Mouse (Mus musculus) spleen, adult 2 months (tissue): Measurements from ENCODE around the gene Rapgef2. TPM values are rescaled to one million over a fixed set of nuclear protein-coding genes. Genes with fewer than 3 reads are reported as not detected.

Experiments
- DNase-seq, 2 experiments: peaks; one replicate each; pipeline versions ENCODE4 v3.0.0 to v3.0.0-alpha.2; 2012 to 2021; ENCODE audit warnings: low spot score in 2 of 2, low read depth in 1 of 2
- H3K27ac ChIP-seq: fragments of 200-500 bp; 2 replicates; pipeline ENCODE4 v1.5.1; 2012; ENCODE audit warnings: low read length, inconsistent platforms; ENCODE audit not compliant: insufficient read depth
- H3K27me3 ChIP-seq: fragments of 200-500 bp; 2 replicates; pipeline ENCODE4 v1.6.1; 2012; ENCODE audit warnings: mild to moderate bottlenecking, moderate library complexity, low read length, inconsistent platforms; ENCODE audit not compliant: control insufficient read depth, insufficient read depth
- H3K36me3 ChIP-seq: fragments of 200-500 bp; 2 replicates; pipeline ENCODE4 v1.6.1; 2012; ENCODE audit warnings: mild to moderate bottlenecking, low read length, inconsistent platforms; ENCODE audit not compliant: control insufficient read depth, insufficient read depth
- H3K4me1 ChIP-seq: fragments of 200-500 bp; 2 replicates; pipeline ENCODE4 v1.6.1; 2011; ENCODE audit warnings: inconsistent platforms; ENCODE audit not compliant: control insufficient read depth, insufficient read depth, insufficient read length
- H3K4me3 ChIP-seq: fragments of 200-500 bp; 2 replicates; pipeline ENCODE4 v1.5.1; 2011; ENCODE audit warnings: mild to moderate bottlenecking, inconsistent platforms; ENCODE audit not compliant: insufficient read depth, insufficient read length; ENCODE audit errors: extremely low read depth
- CTCF ChIP-seq: fragments of 200-500 bp; IDR thresholded peaks from 2 replicates; pipeline ENCODE4 v1.5.1; 2011; ENCODE audit warnings: mild to moderate bottlenecking, inconsistent platforms; ENCODE audit not compliant: insufficient read depth, insufficient read length, insufficient replicate concordance; ENCODE audit errors: extremely low read depth
- POLR2A ChIP-seq: fragments of 200-500 bp; IDR thresholded peaks from 2 replicates; pipeline ENCODE4 v1.6.1; 2011; ENCODE audit warnings: low read depth, low read length, inconsistent platforms
- WGBS: fragments of 180-500 bp; shearing (Covaris S2); methylation state at CpG from one replicate; pipeline ENCODE4 v1.1.7; 2018; 5-methylcytosine and 5-hydroxymethylcytosine counted together
- polyA plus RNA-seq: library from polyadenylated mRNA; depleted of rRNA; stranded (reverse); fragments of >200 nt; gene quantifications from 2 replicates; pipeline ENCODE4 v1.2.3, GENCODE M21; 2012

Rapgef2 gene
- polyA plus RNA-seq, 1 experiment, result 4.9 TPM

GRCm38 (mm10) chr3:79283976-79284375 is 2.3 kb downstream of the Rapgef2 start:
- peaks cover 7% of the 10 kb centered on the region; the same call in 1 of the 2 replicates for H3K27me3 ChIP-seq

DNA sequence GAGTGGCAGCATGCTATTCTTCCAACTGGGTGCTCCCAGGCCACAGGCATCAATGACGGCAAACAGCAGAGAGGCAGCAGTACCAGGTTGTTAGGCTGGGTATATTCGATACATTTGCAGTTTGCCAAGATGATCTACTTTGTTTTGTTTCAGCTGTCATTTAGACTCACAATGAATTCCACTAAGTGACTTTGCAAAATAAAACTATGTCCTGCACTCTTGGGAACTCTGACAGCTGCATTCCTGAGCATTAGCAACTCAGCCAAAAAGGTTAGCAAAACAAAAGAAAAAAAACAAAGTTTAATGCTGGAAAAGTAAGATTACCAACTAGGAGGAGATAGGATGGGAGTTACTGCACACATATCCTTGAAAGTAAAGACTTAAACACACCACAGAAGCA is 3.3 kb downstream of the Rapgef2 start:
- peaks cover 1% of the 10 kb centered on the region for H3K4me1 ChIP-seq
- TF ChIP-seq CTCF (no peak), POLR2A (no peak)
- H3K27ac ChIP-seq, result no peak overlapping the region
- no peak for DNase-seq
- WGBS, result 83% methylated on average over 2 of the region's 2 CpGs
- H3K27me3 ChIP-seq, result peaks cover 7% of the 10 kb centered on the region; the same call in 1 of the 2 replicates
- H3K4me3 ChIP-seq, result no peak overlapping the region
- H3K36me3 ChIP-seq, result no peaks in the 10 kb centered on the region

More at GRCm38 (mm10) chr3:79283976-79284375, 2.3 kb downstream of the Rapgef2 start:
- H3K4me3 ChIP-seq, result no peak overlapping the region
- no peaks in the 10 kb centered on the region; the same call in none of the 2 replicates for H3K4me1 ChIP-seq
- no peaks in the 10 kb centered on the region for H3K36me3 ChIP-seq
- WGBS, result 86% methylated on average over 3 of the region's 3 CpGs
- DNase-seq, result no peak
- H3K27ac ChIP-seq, result no peak overlapping the region
- TF ChIP-seq POLR2A (no peak), CTCF (no peak)

- H3K4me1 ChIP-seq, result peaks cover 4% of the 10 kb centered on the region; the same call in 1 of the 2 replicates
- H3K27ac ChIP-seq, result no peak overlapping the region
- DNase-seq, result no peak
- no peaks in the 10 kb centered on the region for H3K36me3 ChIP-seq
- H3K27me3 ChIP-seq, result no peaks in the 10 kb centered on the region
- TF ChIP-seq CTCF (no peak), POLR2A (no peak)
- no peak overlapping the region for H3K4me3 ChIP-seq
- WGBS, result 96% methylated on average over 11 of the region's 11 CpGs
These were observed 10.3 kb downstream of the Rapgef2 start for GRCm38 (mm10) chr3:79275856-79276645.

DNA sequence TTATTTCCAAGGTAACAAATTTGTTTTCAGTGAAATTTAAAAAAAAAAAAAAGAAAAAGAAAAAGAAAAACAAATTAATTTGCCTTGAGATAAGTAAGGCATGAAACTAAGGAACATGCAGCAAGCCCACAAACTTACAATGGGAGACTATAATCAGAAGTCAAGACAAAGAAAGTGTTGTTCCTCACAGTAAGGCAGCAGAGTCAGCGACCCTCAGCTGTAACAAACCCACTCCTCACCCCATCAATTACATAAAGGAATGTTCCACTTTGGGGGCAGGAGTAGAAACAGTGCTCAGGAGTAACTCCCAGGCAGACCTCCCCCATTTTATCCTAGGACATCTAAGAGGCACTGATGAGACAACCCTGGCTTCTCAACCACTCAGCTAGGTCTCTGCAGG is 13.0 kb downstream of the Rapgef2 start:
- TF ChIP-seq CTCF, result no peak
- TF ChIP-seq POLR2A, result no peak
- Histone ChIP-seq H3K4me1 (peaks cover 4% of the 10 kb centered on the region; the same call in 1 of the 2 replicates), H3K27me3 (no peaks in the 10 kb centered on the region), H3K4me3 (no peak overlapping the region), H3K27ac (no peak overlapping the region), H3K36me3 (no peaks in the 10 kb centered on the region)
- WGBS, result 63% methylated on average over 1 of the region's 1 CpGs
- DNase-seq, result no peak

DNA sequence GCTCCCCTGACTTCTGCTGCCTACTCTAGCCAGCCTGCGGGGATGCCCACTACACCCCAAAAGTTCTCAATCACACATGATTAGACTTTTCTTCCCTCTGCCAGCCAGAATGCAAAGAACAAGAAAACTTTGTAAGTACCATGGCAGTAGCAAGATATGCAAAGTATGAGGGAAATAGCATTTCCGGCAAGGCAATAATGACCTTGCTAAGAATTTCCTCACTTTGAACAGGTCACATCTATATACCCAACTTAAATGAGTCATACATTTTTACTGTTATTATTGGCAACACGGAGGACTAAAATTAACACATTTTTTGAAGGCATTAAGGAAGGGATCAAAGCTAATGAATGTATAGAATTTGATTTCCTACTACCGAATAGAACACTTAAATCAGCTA is 13.4 kb downstream of the Rapgef2 start:
- no peaks in the 10 kb centered on the region for H3K36me3 ChIP-seq
- no peaks in the 10 kb centered on the region for H3K27me3 ChIP-seq
- no peak overlapping the region for H3K4me3 ChIP-seq
- DNase-seq, result no peak
- no peak overlapping the region for H3K27ac ChIP-seq
- WGBS, result 59% methylated on average over 4 of the region's 4 CpGs
- TF ChIP-seq CTCF (no peak), POLR2A (no peak)
- peaks cover 2% of the 10 kb centered on the region; the same call in 1 of the 2 replicates for H3K4me1 ChIP-seq

- Histone ChIP-seq H3K4me3 (no peak overlapping the region), H3K36me3 (no peaks in the 10 kb centered on the region), H3K27ac (no peak overlapping the region), H3K4me1 (peaks cover 2% of the 10 kb centered on the region; the same call in 1 of the 2 replicates), H3K27me3 (no peaks in the 10 kb centered on the region)
- 87% methylated on average over 12 of the region's 12 CpGs for WGBS
- no peak for DNase-seq
- TF ChIP-seq CTCF (no peak), POLR2A (no peak)
These were observed 15.2 kb downstream of the Rapgef2 start for GRCm38 (mm10) chr3:79270980-79271555.
